ENCODE assay signal across 8 mouse cellular contexts in genomic region chr13:100551371-100552008, GRCm38 (mm10). TPM values are rescaled to one million over a fixed set of nuclear protein-coding genes. Genes with fewer than 3 reads are reported as not detected.
DNase-seq lines count a peak whose midpoint lies in the region; ATAC-seq and TF ChIP-seq lines count a peak whose summit lies in the region.

No protein-coding gene starts in this region.

- peak; percentile 15; the same call in 1 of the 2 replicates for ATAC-seq in intestine, embryonic 15.5 days
- peak; percentile 16; the same call in 1 of the 2 replicates for ATAC-seq in liver, embryonic 15.5 days (ENCODE audit: insufficient read depth)
- ATAC-seq in neural tube, embryonic 15.5 days (ENCODE audit: low FRiP score), result peak; percentile 42; the same call in 1 of the 2 replicates
- no peak for ATAC-seq in megakaryocyte progenitor cell, adult 5-6 weeks (replicated peaks; ENCODE audit: poor library complexity)

- peak overlapping the region; percentile 84 for H3K4me2 ChIP-seq in intestine, embryonic 15.5 days (replicated peaks)
- peak overlapping the region; percentile 68 for H3K4me2 ChIP-seq in liver, embryonic 15.5 days
- H3K4me2 ChIP-seq in neural tube, embryonic 15.5 days, result peak overlapping the region; percentile 100

- peak overlapping the region; percentile 46 for H3K4me3 ChIP-seq in heart, adult 2 months
- peak overlapping the region; percentile 40 for H3K4me3 ChIP-seq in embryonic fibroblast, embryonic 13.5 days (ENCODE audit: insufficient read depth, low read length)
- H3K4me3 ChIP-seq in intestine, embryonic 15.5 days (replicated peaks), result peak overlapping the region; percentile 61
- peak overlapping the region; percentile 59 for H3K4me3 ChIP-seq in liver, embryonic 15.5 days (replicated peaks)
- H3K4me3 ChIP-seq in neural tube, embryonic 15.5 days (replicated peaks), result peak overlapping the region; percentile 68

- 2% methylated on average over 41 of the region's 41 CpGs for WGBS in heart, adult 2 months
- under 1% methylated on average over 41 of the region's 41 CpGs for WGBS in intestine, embryonic 15.5 days
- WGBS in liver, embryonic 15.5 days (ENCODE audit: insufficient replicate concordance), result under 1% methylated on average over 41 of the region's 41 CpGs
- WGBS in neural tube, embryonic 15.5 days, result 1% methylated on average over 41 of the region's 41 CpGs

- H3K79me2 ChIP-seq in heart, adult 2 months (replicated peaks; ENCODE audit: control insufficient read depth, insufficient read depth, low read length), result no peaks in the 10 kb centered on the region

- H3K27me3 ChIP-seq in heart, adult 2 months (ENCODE audit: control insufficient read depth, insufficient read depth, low read length), result peaks cover 21% of the 10 kb centered on the region
- H3K27me3 ChIP-seq in intestine, embryonic 15.5 days (replicated peaks), result peaks cover 29% of the 10 kb centered on the region
- H3K27me3 ChIP-seq in liver, embryonic 15.5 days, result peaks cover 62% of the 10 kb centered on the region
- H3K27me3 ChIP-seq in neural tube, embryonic 15.5 days (replicated peaks), result peaks cover 48% of the 10 kb centered on the region

- no peak for TF ChIP-seq CTCF in heart, adult 2 months (IDR thresholded peaks at IDR 0.05)
- no peak for TF ChIP-seq CTCF in embryonic fibroblast, embryonic 13.5 days (IDR thresholded peaks at IDR 0.05; ENCODE audit: borderline replicate concordance, insufficient read depth, low read length)

- intact Hi-C loops in heart, adult 2 months (cut with DNase I), result no loop called here

- TF ChIP-seq POLR2A in heart, adult 2 months (IDR thresholded peaks at IDR 0.05; ENCODE audit: insufficient read depth, low read depth, low read length), result no peak
- TF ChIP-seq POLR2A in embryonic fibroblast, embryonic 13.5 days (IDR thresholded peaks at IDR 0.05; ENCODE audit: low read depth, low read length), result no peak

- no peaks in the 10 kb centered on the region for H3K36me3 ChIP-seq in heart, adult 2 months (ENCODE audit: control insufficient read depth, insufficient read depth, low read length)
- H3K36me3 ChIP-seq in intestine, embryonic 15.5 days, result no peaks in the 10 kb centered on the region
- H3K36me3 ChIP-seq in liver, embryonic 15.5 days (replicated peaks), result no peaks in the 10 kb centered on the region
- H3K36me3 ChIP-seq in neural tube, embryonic 15.5 days, result no peaks in the 10 kb centered on the region

- no peak overlapping the region for H3K9ac ChIP-seq in heart, adult 2 months (ENCODE audit: low read depth, low read length)
- H3K9ac ChIP-seq in intestine, embryonic 15.5 days, result peak overlapping the region; percentile 68
- H3K9ac ChIP-seq in liver, embryonic 15.5 days, result peak overlapping the region; percentile 48
- peak overlapping the region; percentile 52 for H3K9ac ChIP-seq in neural tube, embryonic 15.5 days (replicated peaks)

- DNase-seq in heart, adult 2 months, result peak; percentile 4 to 21
- no peak for DNase-seq in heart, adult 8-10 months (ENCODE audit: low spot score)
- DNase-seq in adrenal gland, postnatal 25 days, result peak; percentile 6

- no peak for TF ChIP-seq EP300 in heart, adult 2 months (IDR thresholded peaks at IDR 0.05; ENCODE audit: insufficient read depth, low read depth, low read length)

- H3K4me1 ChIP-seq in heart, adult 2 months (ENCODE audit: control insufficient read depth, insufficient read depth, low read length), result no peaks in the 10 kb centered on the region
- no peaks in the 10 kb centered on the region for H3K4me1 ChIP-seq in embryonic fibroblast, embryonic 13.5 days (ENCODE audit: control insufficient read depth, insufficient read depth, low read length)
- 0 out of 2 replicates have a peak, but pooled peaks cover 7% of the 10 kb centered on the region for H3K4me1 ChIP-seq in intestine, embryonic 15.5 days (replicated peaks)
- H3K4me1 ChIP-seq in liver, embryonic 15.5 days (replicated peaks), result peaks cover 15% of the 10 kb centered on the region; the same call in 1 of the 2 replicates
- H3K4me1 ChIP-seq in neural tube, embryonic 15.5 days, result peaks cover 23% of the 10 kb centered on the region

- no peaks in the 10 kb centered on the region for H3K9me3 ChIP-seq in intestine, embryonic 15.5 days
- H3K9me3 ChIP-seq in liver, embryonic 15.5 days (replicated peaks), result no peaks in the 10 kb centered on the region
- no peaks in the 10 kb centered on the region for H3K9me3 ChIP-seq in neural tube, embryonic 15.5 days (replicated peaks)

- no peak overlapping the region for H3K27ac ChIP-seq in heart, adult 2 months
- H3K27ac ChIP-seq in embryonic fibroblast, embryonic 13.5 days (ENCODE audit: insufficient read depth, low read length), result no peak overlapping the region
- peak overlapping the region; percentile 84 for H3K27ac ChIP-seq in intestine, embryonic 15.5 days
- H3K27ac ChIP-seq in liver, embryonic 15.5 days (replicated peaks), result peak overlapping the region; percentile 38
- no peak overlapping the region for H3K27ac ChIP-seq in neural tube, embryonic 15.5 days (replicated peaks)

RNA-seq across cellular contexts. Expression of gene Ocln, which starts 1.0 kb away (rescaled TPM):
- under 1 TPM; 0.43 to 0.76 TPM for total RNA-seq in heart, adult 2 months (2021)
- polyA plus RNA-seq in heart, adult 2 months (2012; rRNA removed), result 0.37 and 0.82 TPM in 2 replicates
- 1 to 10 TPM in 1 of 4 experiments, under 1 TPM in 3; 0.24 to 1.1 (median 0.66) TPM for total RNA-seq in heart, adult 8-10 months (2022)
- total RNA-seq in adrenal gland, postnatal 25 days (2021), result 9.5 and 10.7 TPM in 2 replicates
- not detected in 2 replicates for polyA plus RNA-seq in embryonic fibroblast, embryonic 13.5 days (2011; ENCODE audit: insufficient read length, low read depth, missing spikeins)
- polyA plus RNA-seq in intestine, embryonic 15.5 days (2015; fragmentation: Nextera tagmentation; extraction: Ambion mirVana), result 86.9 and 89.1 TPM in 2 replicates
- polyA plus RNA-seq in liver, embryonic 15.5 days (2015; fragmentation: Nextera tagmentation; extraction: Ambion mirVana), result 10.0 and 10.9 TPM in 2 replicates
- polyA plus RNA-seq in neural tube, embryonic 15.5 days (2015; fragmentation: Nextera tagmentation; extraction: Ambion mirVana), result 6.7 and 13.2 TPM in 2 replicates
- total RNA-seq in megakaryocyte progenitor cell, adult 5-6 weeks (2015), result 0.30 TPM in 1 of 2 replicates, not detected in the other
- not detected in 2 replicates for total RNA-seq in megakaryocyte progenitor cell, adult 5-6 weeks (2017)

RNA-seq across cellular contexts. Expression of gene Gtf2h2, which starts 59.1 kb away (rescaled TPM):
- total RNA-seq in heart, adult 2 months (2021), result 10 to 100 TPM; 21.4 to 24.3 TPM
- polyA plus RNA-seq in heart, adult 2 months (2012; rRNA removed), result 15.5 and 24.3 TPM in 2 replicates
- total RNA-seq in heart, adult 8-10 months (2022), result 10 to 100 TPM; 16.3 to 29.0 (median 21.0) TPM
- total RNA-seq in adrenal gland, postnatal 25 days (2021), result 37.6 and 39.8 TPM in 2 replicates
- polyA plus RNA-seq in embryonic fibroblast, embryonic 13.5 days (2011; ENCODE audit: insufficient read length, low read depth, missing spikeins), result 30.8 and 42.1 TPM in 2 replicates
- 78.8 and 79.0 TPM in 2 replicates for polyA plus RNA-seq in intestine, embryonic 15.5 days (2015; fragmentation: Nextera tagmentation; extraction: Ambion mirVana)
- polyA plus RNA-seq in liver, embryonic 15.5 days (2015; fragmentation: Nextera tagmentation; extraction: Ambion mirVana), result 23.6 and 25.5 TPM in 2 replicates
- polyA plus RNA-seq in neural tube, embryonic 15.5 days (2015; fragmentation: Nextera tagmentation; extraction: Ambion mirVana), result 61.7 and 75.7 TPM in 2 replicates
- total RNA-seq in megakaryocyte progenitor cell, adult 5-6 weeks (2015), result 62.5 and 69.7 TPM in 2 replicates
- 57.3 and 66.1 TPM in 2 replicates for total RNA-seq in megakaryocyte progenitor cell, adult 5-6 weeks (2017)

Comparison
In these comparisons a context has a peak if more than half of its experiments do, and no peak if none do; other contexts are left out.
1. H3K27ac ChIP-seq: peak in intestine, embryonic 15.5 days (single experiment) and liver, embryonic 15.5 days (single experiment); none in heart, adult 2 months (single experiment), embryonic fibroblast, embryonic 13.5 days (single experiment) and neural tube, embryonic 15.5 days (single experiment).
2. Peak in every context shown above with its lines, with median percentiles within 50 percentile points of each other: H3K4me3 ChIP-seq and H3K4me2 ChIP-seq.